Mouse (Mus musculus) testis, adult 2 months (tissue): ENCODE results near the gene Chic2. TPM values are rescaled to one million over a fixed set of nuclear protein-coding genes. Genes with fewer than 3 reads are reported as not detected.

Experiments used
- H3K27ac ChIP-seq: fragments of 200-500 bp; 2 replicates; pipeline ENCODE4 v1.5.1; 2012; ENCODE audit warnings: low read depth, low read length; ENCODE audit not compliant: control insufficient read depth, insufficient read depth
- H3K27me3 ChIP-seq: fragments of 200-500 bp; 2 replicates; pipeline ENCODE4 v1.6.1; 2012; ENCODE audit warnings: mild to moderate bottlenecking, low read length, moderate library complexity; ENCODE audit not compliant: control insufficient read depth, insufficient read depth
- H3K36me3 ChIP-seq: fragments of 200-500 bp; 2 replicates; pipeline ENCODE4 v1.6.1; 2012; ENCODE audit warnings: mild to moderate bottlenecking, low read length; ENCODE audit not compliant: control insufficient read depth, insufficient read depth
- H3K4me1 ChIP-seq: fragments of 200-500 bp; 2 replicates; pipeline ENCODE4 v1.6.1; 2012; ENCODE audit warnings: low read length; ENCODE audit not compliant: control insufficient read depth, insufficient read depth
- H3K4me3 ChIP-seq: fragments of 200-500 bp; 2 replicates; pipeline ENCODE4 v1.5.1; 2012; ENCODE audit warnings: low read depth, mild to moderate bottlenecking, low read length, moderate library complexity, mixed read lengths; ENCODE audit not compliant: control insufficient read depth
- CTCF ChIP-seq: fragments of 200-500 bp; IDR thresholded peaks from 2 replicates; pipeline ENCODE4 v1.5.1; 2012; ENCODE audit warnings: low read depth, mild to moderate bottlenecking, inconsistent platforms, low read length, moderate library complexity; ENCODE audit not compliant: control insufficient read depth, insufficient read depth, insufficient replicate concordance
- POLR2A ChIP-seq: fragments of 200-500 bp; IDR thresholded peaks from 2 replicates; pipeline ENCODE4 v1.6.1; 2012; ENCODE audit warnings: low read depth, mild to moderate bottlenecking, inconsistent platforms, low read length, moderate library complexity; ENCODE audit not compliant: control insufficient read depth
- polyA plus RNA-seq: library from polyadenylated mRNA; depleted of rRNA; stranded (reverse); fragments of >200 nt; gene quantifications from 2 replicates; pipeline ENCODE4 v1.2.3, GENCODE M21; 2012

Gene Chic2
- polyA plus RNA-seq, 1 experiment: 35.5 TPM

- peaks cover 9% of the 10 kb centered on the region for H3K4me1 ChIP-seq
- no peak overlapping the region for H3K27ac ChIP-seq
- H3K4me3 ChIP-seq: no peak overlapping the region
- TF ChIP-seq CTCF (no peak), POLR2A (no peak)
- H3K27me3 ChIP-seq: peaks cover 2% of the 10 kb centered on the region; the same call in 1 of the 2 replicates
- no peaks in the 10 kb centered on the region for H3K36me3 ChIP-seq
Observed at GRCm38 (mm10) chr5:75082439-75082838, 37.9 kb upstream of the Chic2 start.

GRCm38 (mm10) chr5:75079564-75079963 lies 35.0 kb upstream of the Chic2 start:
- Histone ChIP-seq H3K36me3 (no peaks in the 10 kb centered on the region), H3K4me3 (no peak overlapping the region), H3K27ac (no peak overlapping the region), H3K27me3 (peaks cover 5% of the 10 kb centered on the region; the same call in 1 of the 2 replicates), H3K4me1 (peaks cover 12% of the 10 kb centered on the region)
- no peak for TF ChIP-seq POLR2A
- no peak for TF ChIP-seq CTCF

- Histone ChIP-seq H3K27ac (no peak overlapping the region), H3K36me3 (no peaks in the 10 kb centered on the region), H3K27me3 (peaks cover 5% of the 10 kb centered on the region; the same call in 1 of the 2 replicates), H3K4me1 (peaks cover 8% of the 10 kb centered on the region), H3K4me3 (no peak overlapping the region)
- TF ChIP-seq POLR2A (no peak), CTCF (no peak)
Observed at GRCm38 (mm10) chr5:75077051-75077380, 32.4 kb upstream of the Chic2 start.

- Histone ChIP-seq H3K4me3 (no peak overlapping the region; the same call in 1 of the 2 replicates), H3K36me3 (no peaks in the 10 kb centered on the region), H3K27me3 (peaks cover 5% of the 10 kb centered on the region; the same call in 1 of the 2 replicates), H3K27ac (no peak overlapping the region), H3K4me1 (peaks cover 8% of the 10 kb centered on the region)
- TF ChIP-seq CTCF: no peak
- no peak for TF ChIP-seq POLR2A
Observed at GRCm38 (mm10) chr5:75076326-75077050, 31.9 kb upstream of the Chic2 start.

- TF ChIP-seq POLR2A (no peak; the same call in 1 of the 2 replicates), CTCF (no peak)
- no peak within 1 kb of the TSS for H3K27ac ChIP-seq
- peak within 1 kb of the TSS; percentile 34 for H3K4me3 ChIP-seq
- H3K36me3 ChIP-seq: no peaks in the 10 kb centered on the region
- peaks cover 5% of the 10 kb centered on the region for H3K27me3 ChIP-seq
- H3K4me1 ChIP-seq: peaks cover 8% of the 10 kb centered on the region
Observed at GRCm38 (mm10) chr5:75075383-75075941, 30.9 kb upstream of the Chic2 start, which contains the start of gene Gsx2. Gsx2 (plus strand) TSS chr5:75075601.

GRCm38 (mm10) chr5:75074537-75075382 lies 30.2 kb upstream of the Chic2 start:
- no peak overlapping the region for H3K4me3 ChIP-seq

GRCm38 (mm10) chr5:75074132-75074531 lies 29.6 kb upstream of the Chic2 start:
- TF ChIP-seq CTCF (no peak), POLR2A (no peak)
- H3K36me3 ChIP-seq: no peaks in the 10 kb centered on the region
- H3K27me3 ChIP-seq: peaks cover 5% of the 10 kb centered on the region
- no peak overlapping the region for H3K27ac ChIP-seq
- H3K4me3 ChIP-seq: no peak overlapping the region
- peaks cover 11% of the 10 kb centered on the region for H3K4me1 ChIP-seq

More at GRCm38 (mm10) chr5:75074537-75075382, 30.2 kb upstream of the Chic2 start:
- TF ChIP-seq POLR2A (no peak), CTCF (no peak)
- Histone ChIP-seq H3K27me3 (peaks cover 5% of the 10 kb centered on the region), H3K27ac (no peak overlapping the region), H3K36me3 (no peaks in the 10 kb centered on the region), H3K4me1 (peaks cover 11% of the 10 kb centered on the region)
